Mouse (Mus musculus) ovary, adult 2 months (tissue): ENCODE data around the gene Zfp952. TPM values are rescaled to one million over a fixed set of nuclear protein-coding genes. Genes with fewer than 3 reads are reported as not detected.

Experiments used
- polyA plus RNA-seq: library from polyadenylated mRNA; depleted of rRNA; stranded (reverse); fragments of >200 nt; gene quantifications from 2 replicates; pipeline ENCODE4 v1.2.3, GENCODE M21; 2012; rRNA removed

The Zfp952 gene
- 1.9 and 2.7 TPM in 2 replicates for polyA plus RNA-seq

DNA sequence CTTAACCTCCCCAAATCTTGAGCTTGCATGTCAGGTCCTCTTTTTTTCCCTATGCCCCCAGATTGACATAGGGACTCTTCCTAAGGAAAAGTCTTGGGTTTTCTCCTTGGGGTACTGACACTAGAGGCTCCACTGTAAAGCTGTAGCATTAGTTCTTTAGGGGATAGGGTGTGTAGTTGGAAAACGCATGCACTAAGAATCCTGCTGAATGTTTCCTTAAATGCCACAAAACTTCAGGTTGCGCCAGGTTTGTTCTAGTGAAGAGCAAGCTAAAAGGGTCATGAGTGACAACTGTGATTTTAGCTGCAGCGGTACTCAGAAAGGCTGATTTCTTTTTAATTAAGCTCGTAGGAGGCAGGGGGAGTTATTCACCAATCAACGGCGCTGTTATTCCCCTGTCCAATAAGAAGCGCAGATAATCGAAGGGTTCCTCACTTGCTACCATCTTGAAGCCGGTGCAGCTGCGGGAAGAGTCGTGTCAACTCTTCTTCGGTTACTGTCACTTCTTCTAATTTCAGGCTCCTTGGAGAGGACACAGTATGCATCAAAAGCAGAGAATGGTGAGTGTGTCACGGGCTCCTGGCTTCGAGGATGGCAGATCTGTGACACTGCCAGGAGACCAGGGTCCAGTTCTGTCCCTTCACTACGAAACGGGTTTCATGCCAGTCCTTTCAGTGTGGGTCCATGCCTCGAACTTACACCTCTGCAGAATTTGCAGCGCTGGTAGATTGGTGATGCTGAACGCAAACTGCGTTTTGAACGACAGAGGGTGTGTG is at the start of gene Zfp952:
TSS of gene Zfp952 (plus strand) at position 431 of the 776 bp plus-strand sequence.

DNA sequence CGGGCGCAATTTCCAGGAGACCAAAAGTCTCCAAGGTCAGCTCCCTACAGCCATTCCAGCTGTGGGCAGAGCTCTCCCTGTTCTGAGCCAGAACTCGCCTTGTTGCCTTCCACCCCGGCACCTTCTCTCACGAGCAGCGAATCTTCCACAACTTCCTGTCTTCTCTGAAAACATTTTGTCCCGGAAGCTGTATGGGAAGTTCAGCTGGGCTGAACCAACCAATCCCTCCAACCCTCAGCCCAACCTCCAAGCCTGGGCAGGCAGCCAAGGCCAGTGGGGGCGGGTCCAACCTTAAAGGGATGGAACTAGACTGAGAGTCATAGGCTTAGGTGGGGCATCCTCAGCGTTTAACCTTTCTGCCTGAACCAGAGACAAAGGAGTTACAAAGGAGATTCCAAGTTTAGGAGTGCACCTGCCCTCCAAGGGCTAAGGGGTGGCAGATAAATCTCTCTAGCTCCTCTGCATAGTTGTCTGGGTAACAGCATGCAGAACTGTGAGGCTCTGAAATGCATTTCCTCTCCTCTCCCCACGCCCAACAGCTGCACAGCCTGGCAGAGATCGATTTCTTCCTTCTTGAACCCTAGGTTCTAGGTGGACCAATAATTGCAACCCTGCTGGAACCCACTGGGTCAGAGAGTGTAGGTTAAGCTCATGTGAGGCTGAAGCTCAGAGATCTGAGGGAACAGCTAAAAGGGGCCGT is 45.6 kb upstream of the Zfp952 start, which contains the start of gene Cyp4f13:
TSS of gene Cyp4f13 (minus strand) at position 188 of the 700 bp plus-strand sequence.

DNA sequence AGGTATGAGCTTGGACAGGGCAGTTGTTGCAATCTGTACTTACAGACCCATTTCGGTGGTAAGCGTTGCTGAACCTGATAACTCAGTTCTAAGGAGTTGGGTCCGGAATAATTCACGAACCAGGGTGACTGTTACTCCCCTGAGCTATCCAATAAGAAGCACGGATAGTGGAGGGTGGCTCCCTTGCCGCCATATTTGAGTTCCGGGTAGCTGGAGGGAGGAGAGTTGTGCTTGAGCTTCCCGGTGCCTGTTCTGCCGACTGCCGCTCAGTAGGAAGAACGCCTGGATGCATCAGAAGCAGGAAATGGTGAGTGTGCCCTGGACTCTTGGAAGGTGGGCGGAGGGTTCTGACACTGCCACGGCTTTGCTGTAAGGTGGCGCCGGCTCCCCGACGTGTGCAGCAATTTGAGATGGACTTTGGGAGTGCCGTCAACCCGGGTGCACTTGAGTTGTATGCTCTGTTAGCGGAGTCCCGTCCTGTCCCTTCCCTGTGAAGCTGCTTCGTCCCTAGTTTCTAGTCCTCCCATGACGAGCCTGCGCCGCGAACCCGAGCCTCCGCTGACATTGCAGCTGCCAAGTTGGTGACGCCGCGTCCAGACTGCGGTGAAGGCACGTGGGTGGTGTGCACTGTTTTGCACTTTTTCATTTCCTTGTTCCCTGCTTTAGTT is 27.2 kb upstream of the Zfp952 start, which contains the start of gene Zfp472:
TSS of gene Zfp472 (plus strand) at position 192 of the 668 bp plus-strand sequence.

DNA sequence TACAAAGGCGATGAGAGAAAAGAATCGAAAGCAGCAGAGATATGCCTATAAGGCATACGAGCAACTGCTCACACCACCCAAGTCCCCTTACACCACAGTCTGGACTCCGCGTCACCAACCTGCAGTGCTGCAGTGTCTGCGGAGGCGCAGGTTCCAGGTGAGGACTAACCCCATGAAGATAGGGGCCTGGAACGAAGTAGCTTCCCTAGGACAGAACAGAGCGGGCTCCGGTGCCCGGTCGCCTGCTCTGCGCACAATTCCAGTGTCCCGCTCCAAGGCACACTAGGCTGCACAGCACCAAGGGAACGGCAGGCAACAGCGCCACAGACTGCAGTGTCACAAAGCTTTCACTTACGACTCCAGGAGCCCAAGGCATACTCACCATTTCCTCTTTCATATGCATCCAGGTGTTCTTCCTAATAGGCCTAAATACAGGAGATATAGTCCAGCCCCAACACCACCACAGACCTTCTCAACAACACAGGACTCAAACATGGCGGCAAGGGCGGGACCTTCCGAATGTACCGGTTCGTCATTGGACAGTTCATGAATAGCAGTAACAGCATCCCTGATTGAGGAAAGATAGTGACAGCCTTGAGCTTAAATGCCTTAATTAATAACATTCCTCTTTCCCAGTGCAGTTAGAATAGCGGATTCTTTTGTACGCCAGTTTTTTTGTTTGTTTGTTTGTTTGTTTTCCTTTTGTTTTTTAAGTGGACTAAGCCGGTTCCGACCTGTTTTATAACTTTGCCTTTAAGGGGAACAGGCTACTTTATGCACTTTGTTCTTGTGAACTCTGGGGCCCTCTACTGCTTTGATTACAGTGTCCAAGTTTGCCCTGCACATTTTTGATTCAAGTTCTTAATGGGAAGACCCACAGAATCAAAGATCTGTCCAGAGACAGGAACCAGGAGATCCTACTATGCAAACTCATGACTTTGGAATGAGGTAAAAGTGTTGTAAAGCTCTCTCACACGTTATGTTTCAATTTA is 40.3 kb downstream of the Zfp952 start, which contains the start of gene Zfp763:
TSS of gene Zfp763 (minus strand) at position 503 of the 992 bp plus-strand sequence.

Other genes with a start within 250 kb of the Zfp952 start
- gene Zfp871, start 204.8 kb upstream of the Zfp952 start, polyA plus RNA-seq: 10.1 and 11.7 TPM in 2 replicates
- gene Zfp811, start 183.2 kb upstream of the Zfp952 start, polyA plus RNA-seq: 0.09 and 0.18 TPM in 2 replicates
- gene Zfp799, start 162.9 kb upstream of the Zfp952 start, polyA plus RNA-seq: 9.9 and 13.9 TPM in 2 replicates
- 0.60 and 0.73 TPM in 2 replicates for gene Zfp870, start 101.5 kb upstream of the Zfp952 start, polyA plus RNA-seq
- 4.8 and 5.3 TPM in 2 replicates for gene Cyp4f14, start 75.8 kb upstream of the Zfp952 start, polyA plus RNA-seq
- 48.1 and 55.6 TPM in 2 replicates for gene Cyp4f13, start 45.7 kb upstream of the Zfp952 start, polyA plus RNA-seq
- gene Zfp472, start 27.3 kb upstream of the Zfp952 start, polyA plus RNA-seq: 0.38 and 0.77 TPM in 2 replicates
- gene Zfp763, start 40.3 kb downstream of the Zfp952 start, polyA plus RNA-seq: 0.62 and 0.69 TPM in 2 replicates
- not detected in 2 replicates for gene 4921501E09Rik, start 74.9 kb downstream of the Zfp952 start, polyA plus RNA-seq
- gene Zfp563, start 96.2 kb downstream of the Zfp952 start, polyA plus RNA-seq: 1.4 and 1.7 TPM in 2 replicates
- gene Morc2b, start 146.6 kb downstream of the Zfp952 start, polyA plus RNA-seq: not detected in 2 replicates
- not detected in 2 replicates for gene Olfr55, start 175.3 kb downstream of the Zfp952 start, polyA plus RNA-seq
- gene Olfr239, start 198.2 kb downstream of the Zfp952 start, polyA plus RNA-seq: not detected in 2 replicates
- gene Olfr1564, start 228.6 kb downstream of the Zfp952 start, polyA plus RNA-seq: 0.29 TPM in 1 of 2 replicates, not detected in the other